Mouse (Mus musculus) lung, postnatal 0 days (tissue): ENCODE measurements around the gene Fnbp1. TPM values are rescaled to one million over a fixed set of nuclear protein-coding genes. Genes with fewer than 3 reads are reported as not detected.

ENCODE experiments used
- ATAC-seq: fragments of 200-750 bp; cut with Nextera tagmentation; 2 replicates; pipeline ENCODE4 v1.8.0; 2017; ENCODE audit warnings: moderate library complexity
- DNase-seq: peaks from one replicate; pipeline ENCODE4 v3.0.0-alpha.2; 2016; ENCODE audit warnings: low spot score
- H3K27ac ChIP-seq: fragments of 300-500 bp; sonication (generic); 2 replicates; pipeline ENCODE4 v1.5.1; 2014; ENCODE audit warnings: antibody characterized with exemption, mild to moderate bottlenecking, low read length, mixed read lengths
- H3K27me3 ChIP-seq: fragments of 300-500 bp; sonication (generic); replicated peaks from 2 replicates; pipeline ENCODE4 v1.6.1; 2014; ENCODE audit warnings: low read length, mixed read lengths; ENCODE audit not compliant: insufficient read depth
- H3K36me3 ChIP-seq: fragments of 300-500 bp; sonication (generic); 2 replicates; pipeline ENCODE4 v1.6.1; 2014; ENCODE audit warnings: low read length, mixed read lengths; ENCODE audit not compliant: insufficient read depth
- H3K4me1 ChIP-seq: fragments of 300-500 bp; sonication (generic); 2 replicates; pipeline ENCODE4 v1.6.1; 2014; ENCODE audit warnings: antibody characterized with exemption, low read depth, low read length, mixed read lengths; ENCODE audit not compliant: insufficient read depth
- H3K4me2 ChIP-seq: fragments of 300-500 bp; sonication (generic); replicated peaks from 2 replicates; pipeline ENCODE4 v1.6.1; 2014; ENCODE audit warnings: low read depth, mild to moderate bottlenecking, low read length, moderate library complexity, mixed read lengths
- H3K4me3 ChIP-seq: fragments of 300-500 bp; sonication (generic); 2 replicates; pipeline ENCODE4 v1.5.1; 2014; ENCODE audit warnings: low read depth, low read length
- H3K9ac ChIP-seq: fragments of 300-500 bp; sonication (generic); replicated peaks from 2 replicates; pipeline ENCODE4 v1.6.1; 2014; ENCODE audit warnings: low read depth, mild to moderate bottlenecking
- H3K9me3 ChIP-seq: fragments of 300-500 bp; sonication (generic); 2 replicates; pipeline ENCODE4 v1.6.1; 2016; ENCODE audit warnings: low read length, mixed read lengths
- CTCF ChIP-seq: IDR thresholded peaks from 2 replicates; pipeline ENCODE4 v1.5.1; 2016; ENCODE audit warnings: antibody characterized with exemption, mild to moderate bottlenecking
- EP300 ChIP-seq: IDR thresholded peaks from 2 replicates; pipeline ENCODE4 v1.6.1; 2016; ENCODE audit warnings: antibody characterized with exemption, mild to moderate bottlenecking, control low read depth
- WGBS: fragments of 180-500 bp; shearing (Covaris S2); extraction: QIAGEN DNeasy Blood & Tissue Kit; methylation state at CpG from one replicate; pipeline ENCODE4 v1.1.7; 2014; 5-methylcytosine and 5-hydroxymethylcytosine counted together
- polyA plus RNA-seq: library from polyadenylated mRNA; unstranded; fragments of >200 nt; fragmentation: Nextera tagmentation; extraction: Ambion mirVana; gene quantifications from 2 replicates; pipeline ENCODE4 v1.2.1, GENCODE M21; 2015

Fnbp1 gene
- polyA plus RNA-seq, 1 experiment from 2014 or later = 7.2 TPM

DNA sequence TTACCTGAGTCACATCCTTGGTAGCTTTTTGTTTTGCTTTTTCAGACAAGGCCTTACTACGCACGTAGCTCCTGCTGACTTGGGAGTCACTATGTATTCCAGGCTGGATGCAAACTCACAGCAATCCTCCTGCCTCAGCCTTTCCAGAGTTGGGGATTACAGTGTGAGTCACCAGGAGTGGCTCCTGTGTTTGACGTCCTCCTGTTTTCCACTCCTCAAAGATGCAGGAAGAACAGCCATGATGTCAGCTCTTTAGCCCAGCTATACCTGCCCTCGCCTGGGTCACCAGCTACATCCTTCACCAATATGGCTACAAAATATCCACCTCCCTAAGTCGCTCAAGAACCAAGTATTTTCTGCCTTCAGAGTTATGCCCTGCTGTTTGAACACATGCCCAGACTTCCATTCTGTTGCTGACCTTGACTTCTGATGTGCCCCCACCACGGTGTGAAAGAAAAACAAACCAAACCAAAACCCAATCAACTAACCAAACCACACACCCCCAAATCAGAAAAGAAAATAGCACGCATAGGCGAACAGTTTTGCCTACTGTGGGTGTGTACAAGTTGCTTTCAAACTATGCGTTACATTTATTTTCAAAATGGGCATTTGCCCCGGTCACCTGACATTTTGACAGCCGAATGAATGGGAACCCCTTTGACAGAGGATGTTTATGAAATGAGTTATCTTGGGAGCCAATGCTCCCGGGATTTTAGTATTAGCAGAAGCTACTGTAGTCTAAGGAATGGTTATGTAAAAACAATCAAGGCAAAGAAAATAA lies 1.6 kb downstream of the Fnbp1 start:
- 64% methylated on average over 12 of the region's 12 CpGs for WGBS
- no peak for DNase-seq
- TF ChIP-seq CTCF = no peak
- Histone ChIP-seq H3K27me3 (no peaks in the 10 kb centered on the region), H3K36me3 (no peaks in the 10 kb centered on the region), H3K4me1 (peaks cover 3% of the 10 kb centered on the region; the same call in 1 of the 2 replicates), H3K4me2 (peak overlapping the region; percentile 92), H3K27ac (no peak overlapping the region), H3K4me3 (peak overlapping the region; percentile 90; the same call in 1 of the 2 replicates), H3K9ac (no peak overlapping the region), H3K9me3 (no peaks in the 10 kb centered on the region)
- no peak for ATAC-seq

DNA sequence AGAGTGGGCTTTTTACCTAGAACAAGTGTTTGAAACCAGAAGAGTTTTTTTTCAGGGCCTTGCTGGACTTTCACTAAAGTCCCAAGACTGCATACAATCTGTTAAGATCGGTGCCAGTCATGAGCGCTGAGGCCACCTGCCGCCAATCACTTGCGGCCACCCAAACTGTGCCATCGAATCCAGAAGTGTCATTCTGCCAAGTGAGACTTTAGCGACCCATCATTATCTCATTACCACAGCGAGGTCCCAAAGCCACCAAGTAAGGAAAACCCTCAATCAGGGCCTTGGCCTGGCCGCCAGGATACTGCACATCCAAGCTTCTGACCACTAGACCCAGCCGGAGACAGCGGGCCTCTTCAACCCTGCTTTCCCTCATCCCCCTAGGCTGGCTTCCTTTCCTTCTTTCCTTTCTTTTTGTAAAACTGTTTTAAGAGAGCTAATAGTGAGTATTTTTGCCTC lies 2.6 kb downstream of the Fnbp1 start:
- Histone ChIP-seq H3K4me2 (no peak overlapping the region), H3K4me3 (no peak overlapping the region), H3K27me3 (no peaks in the 10 kb centered on the region), H3K36me3 (no peaks in the 10 kb centered on the region), H3K27ac (no peak overlapping the region), H3K9me3 (no peaks in the 10 kb centered on the region), H3K4me1 (peaks cover 3% of the 10 kb centered on the region; the same call in 1 of the 2 replicates), H3K9ac (no peak overlapping the region)
- TF ChIP-seq EP300 (no peak), CTCF (no peak)
- DNase-seq (no peak), ATAC-seq (no peak)
- WGBS = 88% methylated on average over 10 of the region's 10 CpGs

DNA sequence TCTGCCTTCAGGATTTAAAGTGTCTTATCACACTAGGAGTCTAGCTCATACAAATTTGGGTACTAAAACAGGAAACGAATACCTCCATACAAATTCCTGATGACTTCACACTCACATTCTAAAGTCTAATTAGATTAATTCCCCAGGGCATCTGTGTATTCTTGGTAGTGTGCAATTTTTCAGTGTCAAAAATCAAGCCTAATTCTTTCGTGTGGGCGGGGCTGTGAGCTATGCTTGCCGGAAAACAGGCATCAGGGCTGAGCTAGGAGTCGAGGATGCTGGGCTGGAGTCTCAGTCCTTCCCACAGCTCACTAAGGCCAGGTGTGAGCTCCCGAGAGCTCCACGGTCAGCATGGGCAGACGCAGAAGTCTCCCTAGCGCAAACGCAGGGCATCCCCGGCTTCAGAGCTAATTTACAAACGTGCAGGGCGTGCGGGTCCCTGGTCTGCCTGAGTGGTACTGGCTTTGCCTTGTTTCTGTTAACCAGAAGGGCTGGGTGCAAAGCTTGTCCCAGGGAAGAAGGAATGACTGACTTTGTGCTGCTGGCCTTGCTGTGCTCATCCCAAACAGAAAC lies 4.7 kb downstream of the Fnbp1 start:
- no peak for DNase-seq
- H3K4me3 ChIP-seq = no peak overlapping the region
- TF ChIP-seq CTCF (no peak), EP300 (no peak)
- no peak overlapping the region for H3K4me2 ChIP-seq
- H3K9me3 ChIP-seq = no peaks in the 10 kb centered on the region
- 72% methylated on average over 14 of the region's 14 CpGs for WGBS
- H3K4me1 ChIP-seq = no peaks in the 10 kb centered on the region
- H3K36me3 ChIP-seq = no peaks in the 10 kb centered on the region
- no peaks in the 10 kb centered on the region for H3K27me3 ChIP-seq
- H3K9ac ChIP-seq = no peak overlapping the region
- no peak for ATAC-seq
- H3K27ac ChIP-seq = no peak overlapping the region

DNA sequence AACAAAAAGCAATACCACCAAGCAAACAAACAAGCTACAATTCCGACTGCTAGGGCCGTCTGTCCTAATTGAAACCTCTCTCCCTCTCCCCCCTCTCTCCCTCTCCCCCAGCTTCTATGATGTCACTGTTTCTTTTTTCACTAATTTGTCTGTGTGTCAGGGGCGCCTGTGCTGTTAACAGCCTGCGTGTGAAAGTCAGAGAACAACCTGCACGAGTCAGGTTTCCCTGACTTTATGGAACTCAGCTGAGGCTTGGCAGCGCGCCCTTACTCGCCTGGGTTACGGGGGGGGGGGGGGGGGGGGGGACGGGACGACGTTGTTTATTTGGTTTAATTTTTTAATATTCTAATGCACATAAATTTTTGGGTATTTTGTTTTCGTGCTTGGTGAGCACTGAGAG lies 5.5 kb downstream of the Fnbp1 start:
- H3K27me3 ChIP-seq = no peaks in the 10 kb centered on the region
- no peak overlapping the region for H3K4me3 ChIP-seq
- no peak overlapping the region for H3K27ac ChIP-seq
- no peak overlapping the region for H3K4me2 ChIP-seq
- H3K36me3 ChIP-seq = no peaks in the 10 kb centered on the region
- H3K4me1 ChIP-seq = peaks cover 3% of the 10 kb centered on the region; the same call in 1 of the 2 replicates
- ATAC-seq = no peak
- no peaks in the 10 kb centered on the region for H3K9me3 ChIP-seq
- 45% methylated on average over 12 of the region's 13 CpGs for WGBS
- no peak for TF ChIP-seq CTCF
- no peak for TF ChIP-seq EP300
- no peak overlapping the region for H3K9ac ChIP-seq
- DNase-seq = no peak

DNA sequence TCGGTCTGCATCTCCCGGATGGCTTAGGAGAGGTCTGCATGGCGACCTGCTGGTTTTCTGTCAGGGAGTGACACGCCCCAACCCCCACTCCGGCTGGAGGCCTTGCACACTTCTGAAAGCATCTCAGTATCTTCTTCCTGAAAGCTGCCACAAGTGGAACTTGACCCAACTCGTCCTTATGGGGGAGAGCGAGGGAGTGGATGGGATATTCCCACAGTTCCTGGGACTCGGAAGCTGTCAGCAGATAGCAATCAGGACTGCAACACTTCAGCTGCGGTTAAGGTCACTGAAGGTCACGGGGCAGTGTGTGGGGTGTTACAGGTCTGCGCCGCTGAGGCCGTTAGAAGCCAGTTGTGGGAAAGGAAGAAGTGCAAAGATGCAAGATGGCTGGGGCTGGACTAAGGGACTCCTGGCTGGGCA lies 6.3 kb downstream of the Fnbp1 start:
- no peak overlapping the region for H3K27ac ChIP-seq
- no peaks in the 10 kb centered on the region for H3K9me3 ChIP-seq
- no peak overlapping the region for H3K4me3 ChIP-seq
- H3K4me2 ChIP-seq = no peak overlapping the region
- ATAC-seq (no peak), DNase-seq (no peak)
- H3K36me3 ChIP-seq = no peaks in the 10 kb centered on the region
- no peaks in the 10 kb centered on the region for H3K27me3 ChIP-seq
- H3K4me1 ChIP-seq = peaks cover 8% of the 10 kb centered on the region; the same call in 1 of the 2 replicates
- TF ChIP-seq CTCF = no peak
- TF ChIP-seq EP300 = no peak
- H3K9ac ChIP-seq = no peak overlapping the region
- WGBS = 50% methylated on average over 13 of the region's 13 CpGs

DNA sequence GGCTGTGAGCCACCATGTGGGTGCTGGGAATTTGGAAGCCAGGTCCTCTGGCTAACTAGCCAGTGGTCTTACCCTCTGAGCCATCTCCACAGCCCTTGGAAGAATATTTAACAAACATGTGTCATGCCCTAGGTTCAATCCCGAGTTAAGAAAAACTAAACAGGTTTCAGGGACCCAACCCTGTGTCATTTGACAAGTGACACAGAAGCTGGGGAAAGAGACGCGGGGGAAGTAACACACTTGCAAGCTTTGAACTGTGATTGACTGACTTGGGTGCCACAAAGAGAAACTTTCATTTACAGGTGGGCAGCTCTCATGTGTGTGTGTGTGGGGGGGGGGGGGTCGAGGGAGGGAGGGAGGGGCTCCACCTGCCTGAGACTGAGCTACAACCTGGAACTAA lies 7.8 kb downstream of the Fnbp1 start:
- DNase-seq (no peak), ATAC-seq (no peak)
- TF ChIP-seq CTCF = no peak
- no peak for TF ChIP-seq EP300
- Histone ChIP-seq H3K27me3 (no peaks in the 10 kb centered on the region), H3K4me1 (peaks cover 8% of the 10 kb centered on the region; the same call in 1 of the 2 replicates), H3K4me3 (no peak overlapping the region), H3K9ac (no peak overlapping the region), H3K4me2 (no peak overlapping the region), H3K36me3 (no peaks in the 10 kb centered on the region), H3K27ac (no peak overlapping the region), H3K9me3 (no peaks in the 10 kb centered on the region)
- 72% methylated on average over 3 of the region's 4 CpGs for WGBS
